Mouse (Mus musculus) kidney, adult 18-20 months (tissue): ENCODE results near the gene Ythdf1.

Experiments
- DNase-seq: peaks from one replicate; pipeline ENCODE4 v3.0.0; 2021

The Ythdf1 gene

DNA sequence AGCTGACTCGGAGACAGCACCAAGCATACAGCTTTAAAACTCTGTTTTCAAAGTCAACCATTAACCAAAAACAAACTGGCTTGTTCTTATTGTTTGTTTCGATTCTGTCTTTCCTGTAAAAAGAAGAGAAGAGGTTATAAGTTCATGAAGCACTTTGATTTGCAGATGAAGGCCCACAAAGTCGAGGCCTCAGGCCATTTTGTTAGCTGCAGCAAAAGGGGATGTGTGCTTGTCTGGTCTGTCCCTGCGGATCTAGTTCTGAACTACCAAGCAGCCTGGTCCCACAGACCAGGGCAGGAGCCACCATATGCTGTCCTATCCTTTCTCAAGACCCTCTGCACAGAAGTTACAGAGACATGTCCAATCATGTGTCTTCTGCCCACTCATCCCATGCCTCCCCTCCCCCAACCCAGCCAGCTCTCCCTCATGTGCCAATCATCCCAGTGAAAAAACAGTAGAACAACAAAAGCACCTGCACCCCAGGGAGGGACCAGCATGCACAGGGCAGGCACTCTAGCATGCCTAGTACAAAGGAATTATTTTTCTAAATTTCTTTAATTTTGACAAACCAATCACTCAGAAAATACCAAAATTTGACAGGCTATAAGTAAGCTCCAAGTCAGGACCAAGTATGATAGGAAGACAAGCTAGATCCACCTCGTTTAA is 15.1 kb downstream of the Ythdf1 start:
- no peak for DNase-seq

DNA sequence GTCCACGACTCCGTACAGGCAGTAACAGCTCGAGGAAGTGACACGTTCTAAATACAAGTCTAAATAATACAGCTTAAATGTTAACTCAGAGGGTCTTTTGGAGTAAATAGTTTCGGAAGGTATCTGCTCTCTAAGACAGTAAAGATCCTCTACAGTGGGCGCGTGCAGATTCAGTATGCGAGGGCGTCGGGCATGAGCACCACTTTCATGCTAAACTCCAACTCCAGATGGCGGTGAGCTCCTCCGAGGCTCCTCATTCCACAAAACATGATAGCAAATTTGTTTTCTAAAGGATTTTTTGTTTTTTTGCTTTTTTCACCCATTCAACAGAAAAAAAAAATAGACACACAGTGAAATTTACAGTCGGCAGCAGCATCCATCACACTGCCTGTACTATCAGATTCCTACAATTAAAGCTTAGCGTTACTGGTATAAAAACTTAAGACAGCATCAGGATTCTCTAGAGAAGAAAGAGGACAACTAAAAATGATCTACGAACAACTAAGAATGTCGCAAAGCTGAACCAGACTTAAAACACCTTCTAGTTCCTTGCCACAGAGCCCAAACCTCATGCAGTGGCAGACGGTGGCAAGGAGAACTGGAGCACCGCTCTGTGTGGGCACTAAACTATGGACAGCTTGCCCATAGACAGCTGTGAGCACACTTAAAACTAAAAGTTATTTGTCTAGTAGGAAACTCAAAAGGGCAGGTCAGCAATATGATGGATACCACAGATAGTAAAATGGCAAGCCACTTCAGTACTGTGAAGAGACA is 16.1 kb downstream of the Ythdf1 start:
- no peak for DNase-seq

DNA sequence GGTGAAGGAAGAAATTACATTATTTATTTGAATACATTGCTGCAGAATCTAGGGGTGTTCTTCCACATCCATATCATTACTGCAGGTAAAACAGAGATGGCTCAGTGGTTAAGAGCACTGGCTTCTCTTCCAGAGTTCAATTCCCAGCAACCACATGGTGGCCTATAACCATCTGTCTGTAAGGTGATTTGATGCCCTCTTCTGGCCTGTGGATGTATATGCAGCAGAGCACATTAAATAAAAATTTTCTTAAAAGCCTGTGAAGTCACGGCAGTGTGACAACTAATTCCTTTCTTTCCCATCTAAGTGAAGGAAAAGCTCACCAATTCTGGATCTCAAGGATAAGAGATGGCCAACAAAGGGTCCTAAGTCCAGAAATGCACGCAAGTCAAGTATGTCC is 18.7 kb downstream of the Ythdf1 start:
- DNase-seq = no peak

DNA sequence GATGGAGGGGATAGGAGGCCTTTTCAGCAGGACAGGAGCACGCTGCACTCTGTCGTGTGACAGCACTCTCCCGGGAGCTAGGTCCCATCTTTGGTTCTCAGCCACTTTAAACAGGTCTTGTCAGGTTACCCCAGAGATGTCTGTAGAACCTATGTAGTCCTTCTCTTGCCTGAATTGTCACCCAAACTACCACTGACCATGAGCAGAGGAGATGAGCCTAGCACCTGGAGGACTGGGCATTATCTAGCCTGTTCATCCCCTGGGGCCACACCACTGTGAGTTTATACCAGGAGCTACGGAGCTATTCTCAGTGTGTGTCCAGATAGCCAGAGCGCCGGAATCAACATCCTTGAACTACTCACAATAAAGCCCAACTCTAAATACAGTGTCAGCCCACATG is 22.9 kb downstream of the Ythdf1 start:
- DNase-seq = no peak

DNA sequence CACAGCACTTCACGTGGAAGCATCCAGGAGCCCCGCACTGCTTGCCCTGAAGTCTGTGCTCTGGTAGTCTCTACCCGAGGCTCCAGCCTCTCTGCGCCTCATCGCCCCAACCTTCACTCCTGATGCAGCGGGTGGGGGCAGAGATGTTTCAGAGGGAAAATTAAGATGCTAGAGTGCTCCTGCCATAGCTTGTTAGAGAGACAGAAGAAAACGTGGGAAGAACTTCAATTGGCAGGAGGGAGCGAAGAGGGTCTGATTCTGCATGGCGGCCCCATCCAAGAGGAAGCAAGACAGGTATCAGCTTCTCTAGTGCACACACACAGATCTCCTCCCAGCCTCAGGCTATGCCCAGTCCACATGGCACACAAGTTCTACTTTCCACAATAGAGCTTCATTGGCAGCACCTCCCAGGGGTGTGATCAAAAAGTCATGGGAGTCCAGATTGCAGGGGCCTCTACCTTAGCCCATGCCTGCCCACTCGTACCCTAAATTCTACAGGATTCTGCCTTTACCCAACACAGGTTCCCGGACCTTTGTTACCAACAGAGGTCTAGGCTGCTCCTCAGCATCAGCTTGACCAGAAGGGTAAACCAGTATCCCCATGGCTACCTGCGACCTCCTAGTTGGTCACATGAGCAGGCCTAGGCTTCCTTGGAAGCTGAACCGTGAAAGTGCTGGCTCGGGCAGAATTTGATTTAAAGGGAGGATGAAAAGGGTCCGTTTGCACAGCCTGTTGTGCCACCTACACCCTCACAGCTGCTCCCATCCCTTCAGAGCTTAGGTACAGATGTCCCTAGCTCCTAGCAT is 23.7 kb downstream of the Ythdf1 start:
- no peak for DNase-seq

DNA sequence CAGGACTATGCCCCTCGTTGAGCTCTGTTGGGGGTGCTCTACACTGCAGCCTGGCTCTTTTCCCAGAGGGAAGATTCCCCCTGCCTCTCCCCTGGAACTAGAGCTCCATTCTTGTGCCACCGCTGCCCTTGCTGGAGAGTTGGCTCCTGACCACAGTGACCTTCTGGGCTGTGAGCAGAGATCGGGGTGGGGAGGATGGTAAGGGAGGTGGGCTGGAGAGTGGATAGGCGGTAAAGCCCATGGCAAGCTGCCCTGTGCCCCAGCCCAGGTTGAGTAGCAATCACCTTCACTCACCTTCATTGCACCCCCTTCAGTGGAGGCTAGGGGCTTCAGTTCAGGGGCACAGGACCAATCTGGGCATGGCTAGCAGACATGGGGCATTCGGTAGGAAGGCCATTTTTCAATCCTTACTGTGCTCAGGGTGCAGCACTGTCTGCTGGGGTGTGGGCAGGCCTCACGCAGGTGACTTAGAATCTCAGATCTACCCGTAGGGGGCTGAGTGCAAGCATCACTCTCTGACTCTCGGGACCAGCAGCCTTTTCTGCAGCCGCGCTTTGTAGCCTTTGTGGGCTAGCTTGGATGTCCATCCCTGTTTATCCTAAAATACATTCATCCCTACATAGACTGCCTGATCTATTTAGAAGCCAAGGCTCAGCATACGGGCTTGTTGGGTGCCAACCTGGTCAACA is 24.8 kb downstream of the Ythdf1 start:
- no peak for DNase-seq

DNA sequence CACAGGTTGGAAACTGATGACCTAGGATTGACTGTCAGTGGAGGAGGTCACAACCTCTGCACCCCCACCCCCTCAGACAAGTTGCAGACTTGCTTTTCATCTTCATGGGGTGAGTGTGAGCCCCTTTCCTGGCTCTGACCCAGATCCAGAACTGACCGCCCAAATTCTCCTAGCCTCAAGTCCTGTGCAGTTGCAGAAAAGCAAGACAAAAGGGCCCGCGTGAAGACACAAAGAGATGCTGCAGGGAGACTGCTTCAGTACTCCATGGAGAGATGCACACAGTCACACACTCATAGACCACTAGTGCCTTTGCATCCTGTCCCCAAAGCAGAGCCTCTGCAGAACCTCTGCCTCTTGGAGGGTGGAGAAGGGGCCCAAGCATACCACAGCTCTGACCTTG is 25.4 kb downstream of the Ythdf1 start:
- DNase-seq = no peak

DNA sequence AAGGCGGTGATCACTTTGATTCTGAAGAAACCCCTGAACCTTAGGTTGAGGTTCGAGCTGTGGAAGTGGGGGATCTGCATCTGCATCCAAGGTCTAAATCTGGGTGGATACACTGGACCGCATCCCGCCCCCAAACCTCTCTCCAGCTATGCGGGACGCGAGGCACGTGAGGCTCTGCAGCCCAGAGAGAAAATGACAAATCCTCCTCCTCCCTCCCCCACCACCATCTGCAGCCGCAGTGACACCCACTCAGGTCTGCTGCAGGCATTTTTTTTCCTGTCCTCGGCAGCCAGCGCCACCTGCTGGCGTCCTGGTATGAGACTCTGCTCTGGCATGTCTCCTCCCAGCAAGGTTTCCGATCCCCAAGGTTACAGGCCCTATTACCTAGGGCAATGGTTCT is 26.0 kb downstream of the Ythdf1 start:
- DNase-seq = peak; percentile 62

DNA sequence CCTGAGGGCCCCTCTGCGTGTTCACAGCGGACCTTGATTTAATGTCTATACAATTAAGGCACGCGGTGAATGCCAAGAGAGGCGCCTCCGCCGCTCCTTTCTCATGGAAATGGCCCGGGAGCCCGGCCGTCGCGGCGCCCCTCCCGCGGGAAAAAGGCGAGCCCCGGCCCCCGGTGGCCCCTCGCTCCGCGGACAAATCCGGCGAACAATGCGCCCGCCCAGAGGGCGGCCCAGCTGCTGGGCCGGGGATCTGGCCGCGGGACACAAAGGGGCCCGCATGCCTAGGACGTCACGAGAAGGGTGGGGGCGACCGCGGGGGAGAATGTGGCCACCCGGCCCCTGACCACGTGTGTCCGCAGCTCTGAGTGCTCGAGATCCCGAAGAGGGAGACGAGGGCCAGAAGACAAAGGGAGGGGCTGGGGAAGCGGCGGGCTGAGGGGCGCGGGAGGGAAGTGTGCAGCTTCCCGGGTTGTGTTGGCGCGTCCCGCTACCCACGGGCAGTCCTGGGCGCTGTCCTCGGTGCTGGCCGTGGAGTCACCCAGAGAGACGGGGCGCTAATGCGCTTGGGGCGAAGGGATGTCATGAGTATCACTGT is 26.6 kb downstream of the Ythdf1 start:
- DNase-seq = peak; percentile 36

DNA sequence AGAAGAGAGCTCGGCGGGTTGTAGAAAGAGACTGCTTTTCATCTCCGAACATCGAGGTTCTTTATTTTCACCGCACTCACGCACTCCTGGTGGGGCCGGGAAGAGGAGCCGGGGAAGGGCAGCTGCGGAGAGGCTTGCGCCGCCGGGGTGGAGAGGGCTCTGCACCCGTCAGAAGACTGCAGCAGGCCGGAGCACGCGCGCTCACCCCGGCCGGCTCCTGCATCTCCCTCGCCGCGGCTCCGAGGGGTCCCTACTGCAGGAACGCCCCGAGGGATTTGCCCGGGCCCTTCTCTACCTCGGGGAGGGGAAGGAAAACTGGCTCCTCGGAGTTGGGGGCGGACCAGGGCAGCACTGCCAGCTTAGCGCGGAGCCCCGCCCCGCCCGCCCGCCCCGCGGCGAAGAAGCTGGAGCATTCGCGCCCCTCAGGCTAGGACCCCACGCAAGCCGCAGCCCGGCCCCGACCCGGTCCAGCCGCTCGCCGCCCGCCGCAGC is 27.2 kb downstream of the Ythdf1 start:
- no peak for DNase-seq

DNA sequence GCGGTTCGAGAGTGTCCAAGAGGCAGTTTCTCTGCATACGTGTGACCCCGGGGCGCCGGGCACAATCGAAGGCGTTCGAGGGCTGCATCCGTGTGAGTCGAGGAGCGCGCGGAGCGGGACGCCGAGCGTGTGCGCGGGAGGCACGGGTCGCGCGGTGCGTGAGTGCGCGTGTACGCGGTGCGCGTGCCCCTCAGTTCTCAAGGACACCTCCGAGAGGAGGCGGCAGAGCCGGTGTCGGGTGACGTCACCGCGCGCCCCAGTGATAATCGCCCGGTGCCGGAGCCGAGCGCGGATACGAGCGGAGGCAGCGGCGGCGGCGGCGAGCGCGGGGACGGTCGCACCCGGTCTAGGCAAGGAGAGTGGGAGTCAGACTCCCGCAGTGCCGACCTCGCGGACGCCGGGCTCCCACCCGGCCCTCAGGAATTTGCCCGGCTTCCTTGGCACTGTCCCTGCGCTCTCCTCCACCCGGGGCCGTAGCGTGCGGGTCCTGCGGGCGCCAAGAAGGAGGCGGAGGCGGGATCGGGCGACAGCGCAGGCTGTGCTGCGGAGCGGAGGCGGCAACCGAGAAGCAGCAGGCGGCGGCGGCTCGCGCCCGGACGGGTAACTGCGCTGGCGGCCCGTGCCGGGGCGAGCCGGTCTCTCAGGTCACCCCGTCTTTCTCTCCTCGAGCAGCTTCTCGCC is 27.8 kb downstream of the Ythdf1 start:
- DNase-seq = peak; percentile 13

DNA sequence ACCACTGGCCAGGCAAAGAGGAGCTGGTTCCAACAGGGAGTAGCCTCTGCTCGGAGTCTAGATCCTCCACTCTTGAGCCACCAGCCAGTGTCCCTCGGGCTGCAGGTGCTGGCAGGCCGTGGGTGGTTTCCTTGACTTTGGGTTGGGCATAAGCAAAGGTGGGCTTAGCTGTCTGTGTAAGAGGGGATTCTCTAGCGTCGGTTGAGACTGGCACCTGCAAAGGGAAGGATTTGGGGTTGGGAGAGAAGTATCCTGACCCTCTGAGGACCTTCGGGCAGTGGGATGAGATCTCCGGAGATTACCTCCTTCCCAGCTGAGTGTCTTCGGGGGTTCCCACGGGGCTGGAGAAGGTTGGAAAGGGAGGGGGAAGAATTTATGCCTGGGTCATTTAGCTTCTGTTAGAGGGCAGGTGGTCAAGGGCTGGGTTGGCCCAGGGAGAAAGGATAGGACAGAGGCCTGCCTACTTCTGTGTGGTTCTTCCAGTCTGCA is 28.9 kb downstream of the Ythdf1 start:
- no peak for DNase-seq

DNA sequence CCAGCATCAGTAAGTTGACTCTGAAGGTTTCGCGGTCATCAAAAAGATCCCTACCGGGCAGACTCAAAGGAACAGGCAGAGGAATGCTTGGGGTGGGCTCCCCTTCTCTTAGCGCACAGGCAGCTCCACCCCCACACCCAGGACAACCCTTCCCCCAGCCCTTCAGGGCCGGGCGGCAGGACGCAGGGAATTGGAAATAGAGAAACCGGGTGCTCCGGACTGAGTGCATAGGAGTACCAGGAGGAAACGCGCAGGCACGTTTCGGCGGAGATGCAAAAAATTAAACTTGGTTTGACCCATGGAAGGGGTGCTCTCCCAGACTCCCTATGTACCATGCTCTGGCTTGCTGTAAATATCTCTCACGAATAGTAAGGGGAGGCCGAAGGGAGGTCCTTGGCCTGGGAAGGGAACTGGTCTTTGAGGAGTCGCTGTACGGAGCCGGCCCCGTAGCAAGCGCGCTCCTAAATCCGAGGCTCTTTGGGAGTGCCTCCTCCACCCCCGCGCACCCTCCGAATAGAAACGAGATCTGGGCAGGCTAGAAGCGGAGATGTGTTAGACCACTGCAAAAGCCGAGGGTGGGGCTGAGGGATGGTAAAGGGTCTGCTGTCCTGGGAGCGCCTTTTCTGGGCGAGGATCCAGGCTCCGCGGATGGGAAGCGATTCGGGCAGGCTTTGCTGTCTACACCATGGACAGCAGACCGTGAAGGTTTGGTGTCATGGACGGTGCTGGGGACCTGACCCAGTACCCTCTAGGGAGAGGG is 29.5 kb downstream of the Ythdf1 start:
- DNase-seq = no peak

DNA sequence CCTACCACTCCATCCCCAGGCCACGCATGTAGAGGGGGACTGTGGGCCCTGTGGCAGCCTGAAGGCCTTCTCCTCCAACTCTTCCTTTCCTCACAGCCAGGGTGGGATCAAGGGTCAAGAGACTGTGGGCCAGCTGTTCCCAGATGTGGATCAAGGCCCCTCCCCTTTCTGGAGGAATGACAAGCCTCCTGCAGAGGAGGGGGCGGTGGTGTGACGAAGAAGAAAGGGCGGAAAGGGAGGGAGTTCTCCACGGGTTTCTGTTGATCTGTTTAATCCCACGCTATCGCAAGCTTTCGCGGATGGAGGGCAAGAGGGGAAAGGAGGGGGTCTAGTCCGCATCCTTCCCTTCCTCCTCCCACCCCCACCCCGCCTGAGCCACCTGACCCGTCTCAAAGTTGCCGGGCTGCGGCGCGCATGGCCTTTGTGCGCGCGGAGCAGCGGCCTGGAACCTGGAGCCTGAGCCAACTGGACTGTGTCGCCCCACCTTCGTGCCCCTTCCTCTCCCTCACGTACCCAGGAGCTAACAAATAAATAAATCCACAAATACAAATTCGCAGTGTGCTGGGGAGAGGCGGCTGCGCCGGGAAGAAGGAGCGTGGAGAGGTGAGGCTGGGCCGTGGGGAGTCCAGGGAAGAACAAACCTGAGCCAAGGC is 30.2 kb downstream of the Ythdf1 start:
- DNase-seq = no peak

DNA sequence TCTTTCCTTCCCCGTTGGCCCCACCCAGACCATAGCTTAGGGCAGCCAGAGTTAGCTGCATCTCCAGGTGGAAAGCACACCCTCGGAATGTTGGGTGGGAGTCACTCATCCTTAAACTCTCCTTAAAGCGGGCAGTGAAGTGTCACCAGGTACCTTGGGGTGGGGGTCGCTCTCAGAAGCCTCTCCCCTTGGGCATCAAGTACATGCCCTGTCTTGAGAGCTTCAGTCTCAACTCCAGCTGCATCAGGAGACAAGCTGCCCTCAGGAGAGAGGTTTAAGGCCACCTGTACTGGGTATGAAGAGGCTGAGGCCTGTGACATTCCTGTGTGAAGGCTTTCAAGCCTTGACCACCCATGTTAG is 30.8 kb downstream of the Ythdf1 start:
- DNase-seq = no peak

DNA sequence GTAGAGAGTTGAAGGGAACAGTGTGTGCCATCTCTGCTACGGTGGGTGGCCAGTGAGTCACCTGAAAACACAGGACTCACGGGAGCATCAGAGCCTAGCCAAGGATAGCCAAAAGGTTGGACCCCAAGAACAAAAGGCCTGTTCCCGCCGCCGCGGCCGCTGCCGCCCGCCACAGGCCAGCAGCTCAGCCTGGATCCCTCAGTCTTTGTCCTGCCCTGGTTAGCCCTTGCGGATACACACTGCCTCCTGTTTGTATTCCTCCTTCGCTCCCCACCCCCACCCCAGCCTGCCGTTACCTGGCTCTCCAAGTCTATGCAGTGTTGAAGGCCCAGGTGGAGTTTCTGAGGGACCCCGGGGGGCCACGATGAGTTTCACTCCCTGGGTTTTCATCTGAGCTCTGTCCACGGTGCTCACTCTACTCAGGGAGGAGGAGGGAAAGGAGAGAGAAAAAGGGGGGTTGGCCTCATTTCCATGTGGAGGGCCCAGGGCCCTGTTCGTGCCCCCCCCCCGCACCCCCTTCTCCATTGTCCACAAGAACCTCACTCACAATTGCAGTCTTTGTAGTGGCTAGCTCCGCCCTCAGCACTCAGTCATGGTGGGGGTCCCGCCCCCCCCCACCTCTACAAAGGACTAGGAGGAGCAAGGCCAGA is 31.4 kb downstream of the Ythdf1 start:
- no peak for DNase-seq

DNA sequence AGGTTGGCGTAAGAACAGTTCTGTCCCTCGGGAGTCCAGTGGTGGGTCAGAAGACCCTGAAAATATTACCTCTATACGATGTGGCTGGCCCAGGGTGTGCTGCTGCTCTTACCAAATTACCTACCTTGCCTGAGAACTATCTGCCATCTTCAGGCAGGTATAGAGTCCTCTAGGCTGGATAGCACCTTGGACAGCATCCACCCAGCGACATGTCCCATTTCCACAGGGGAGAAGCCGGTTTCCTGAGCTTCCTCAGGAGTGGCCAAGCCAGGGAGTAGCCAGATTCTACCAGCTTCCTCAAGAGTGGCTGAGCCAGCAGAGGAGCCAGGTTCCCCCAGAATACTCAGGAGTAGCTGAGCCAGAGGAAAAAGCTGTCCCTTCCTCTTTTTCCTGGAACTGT is 35.5 kb downstream of the Ythdf1 start:
- DNase-seq = no peak

DNA sequence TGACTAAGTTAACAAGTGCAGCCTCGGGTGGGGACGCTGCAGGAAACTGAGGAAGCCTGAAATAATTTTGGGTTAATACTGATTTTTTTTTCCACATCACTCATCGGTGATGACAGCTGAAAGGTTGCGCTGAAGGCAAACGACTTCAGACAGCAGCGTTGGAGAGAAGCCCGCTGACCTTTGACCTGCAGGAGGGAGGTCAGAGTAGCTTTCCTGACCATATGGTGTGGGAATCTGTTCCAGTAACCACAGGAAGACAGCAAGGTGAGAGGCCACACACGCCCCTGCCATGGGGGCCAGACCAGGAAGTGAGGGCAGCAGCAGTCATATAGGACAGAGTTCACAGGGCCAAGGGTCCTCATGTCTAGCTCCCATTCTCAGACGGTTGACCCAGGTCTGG is 39.5 kb downstream of the Ythdf1 start:
- no peak for DNase-seq

DNA sequence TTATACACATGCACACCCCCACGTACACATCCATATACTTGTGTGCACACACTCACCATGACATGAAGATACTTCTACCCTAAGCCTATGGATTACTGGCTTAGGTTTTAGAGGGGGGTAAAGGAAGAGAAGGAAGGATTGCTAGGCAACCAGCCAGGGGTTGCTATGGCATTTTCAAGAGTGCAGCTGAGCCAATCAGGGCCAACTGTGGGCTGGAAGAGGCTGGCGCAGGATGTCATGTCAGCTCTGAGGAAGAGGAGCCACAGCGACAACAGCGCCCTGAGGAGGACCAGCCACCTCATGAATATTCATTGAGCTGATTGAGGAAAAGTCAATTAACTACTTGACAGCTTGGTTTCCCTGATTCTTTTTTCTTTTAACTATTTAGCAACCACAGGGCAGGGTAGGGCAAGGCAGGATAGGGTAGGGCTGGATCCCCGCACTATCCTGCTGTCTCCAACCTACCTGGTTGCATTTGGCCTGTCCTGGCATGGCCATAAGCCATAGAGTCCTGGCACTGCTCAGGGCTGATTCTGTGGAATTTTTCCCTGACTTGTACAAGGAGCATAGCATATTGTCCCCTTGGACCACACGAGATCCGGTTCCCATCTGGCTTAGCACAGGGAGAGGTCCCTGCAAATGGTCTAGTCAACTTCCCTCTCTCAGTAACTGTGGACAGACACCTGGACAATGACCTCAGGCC is 41.2 kb downstream of the Ythdf1 start:
- DNase-seq = no peak
